Mouse (Mus musculus) midbrain, embryonic 11.5 days (tissue): ENCODE measurements around the gene 3110040M04Rik. TPM values are rescaled to one million over a fixed set of nuclear protein-coding genes. Genes with fewer than 3 reads are reported as not detected.
"Not testable (repeated sequence)": the region's sequence is repeated elsewhere in the genome, so short reads cannot be mapped to it uniquely, and the experiment has no call there.

Experiments used
- ATAC-seq: fragments of 200-750 bp; cut with Nextera tagmentation; 2 replicates; pipeline ENCODE4 v1.8.0; 2017; ENCODE audit warnings: moderate TSS enrichment, moderate library complexity; ENCODE audit not compliant: low FRiP score
- DNase-seq: peaks from one replicate; pipeline ENCODE4 v3.0.0; 2015; ENCODE audit warnings: low spot score; ENCODE audit errors: missing footprints
- H3K27ac ChIP-seq: fragments of 300-500 bp; sonication (generic); 2 replicates; pipeline ENCODE4 v1.5.1; 2014; ENCODE audit warnings: low read depth, low read length
- H3K27me3 ChIP-seq: fragments of 300-500 bp; sonication (generic); 2 replicates; pipeline ENCODE4 v1.6.1; 2014; ENCODE audit warnings: mild to moderate bottlenecking, low read length, moderate library complexity, mixed read lengths; ENCODE audit not compliant: control insufficient read depth, insufficient read depth
- H3K36me3 ChIP-seq: fragments of 300-500 bp; sonication (generic); 2 replicates; pipeline ENCODE4 v1.6.1; 2014; ENCODE audit warnings: mild to moderate bottlenecking, low read length, moderate library complexity, mixed read lengths; ENCODE audit not compliant: control insufficient read depth, insufficient read depth
- H3K4me1 ChIP-seq: fragments of 300-500 bp; sonication (generic); 2 replicates; pipeline ENCODE4 v1.6.1; 2014; ENCODE audit warnings: low read length; ENCODE audit not compliant: control insufficient read depth, insufficient read depth
- H3K4me2 ChIP-seq: fragments of 300-500 bp; sonication (generic); 2 replicates; pipeline ENCODE4 v1.6.1; 2014; ENCODE audit warnings: mild to moderate bottlenecking, moderate library complexity
- H3K4me3 ChIP-seq: fragments of 300-500 bp; sonication (generic); 2 replicates; pipeline ENCODE4 v1.5.1; 2014; ENCODE audit warnings: low read depth, low read length
- H3K9ac ChIP-seq: fragments of 300-500 bp; sonication (generic); 2 replicates; pipeline ENCODE4 v1.6.1; 2014; ENCODE audit warnings: low read length
- H3K9me3 ChIP-seq: fragments of 300-500 bp; sonication (generic); 2 replicates; pipeline ENCODE4 v1.6.1; 2016; ENCODE audit warnings: low read length; ENCODE audit not compliant: control insufficient read depth
- WGBS: fragments of 180-500 bp; shearing (Covaris S2); extraction: QIAGEN DNeasy Blood & Tissue Kit; methylation state at CpG from one replicate; pipeline ENCODE4 v1.1.7; 2014; 5-methylcytosine and 5-hydroxymethylcytosine counted together
- polyA plus RNA-seq: library from polyadenylated mRNA; unstranded; fragments of >200 nt; fragmentation: Nextera tagmentation; extraction: Ambion mirVana; gene quantifications from 2 replicates; pipeline ENCODE4 v1.2.1, GENCODE M21; 2014

3110040M04Rik gene
- polyA plus RNA-seq, 1 experiment from 2014 or later, result 0.38 TPM

GRCm38 (mm10) chr1:151186879-151187424, 17.0 kb upstream of the 3110040M04Rik start:
- H3K9ac ChIP-seq, H3K4me1 ChIP-seq, H3K4me3 ChIP-seq, H3K27me3 ChIP-seq, H3K27ac ChIP-seq, H3K4me2 ChIP-seq, DNase-seq, H3K36me3 ChIP-seq, H3K9me3 ChIP-seq, ATAC-seq: not testable (repeated sequence)
- 86% methylated on average over 4 of the region's 4 CpGs for WGBS

GRCm38 (mm10) chr1:151188469-151188868, 15.5 kb upstream of the 3110040M04Rik start:
- Histone ChIP-seq H3K4me3 (no peak overlapping the region), H3K9ac (no peak overlapping the region), H3K9me3 (no peaks in the 10 kb centered on the region), H3K4me1 (no peaks in the 10 kb centered on the region), H3K4me2 (no peak overlapping the region), H3K36me3 (no peaks in the 10 kb centered on the region), H3K27me3 (no peaks in the 10 kb centered on the region), H3K27ac (no peak overlapping the region)
- DNase-seq, result no peak
- WGBS, result 91% methylated on average over 4 of the region's 4 CpGs
- no peak for ATAC-seq

- not testable (repeated sequence) for H3K27me3 ChIP-seq, H3K36me3 ChIP-seq, H3K4me3 ChIP-seq, ATAC-seq, H3K27ac ChIP-seq, DNase-seq, H3K9ac ChIP-seq, H3K4me1 ChIP-seq, H3K4me2 ChIP-seq, H3K9me3 ChIP-seq
- WGBS, result no CpG with 5 or more reads among the region's 7 CpGs
These were observed 11.8 kb upstream of the 3110040M04Rik start, which contains the start of gene Gm8947 for GRCm38 (mm10) chr1:151192075-151192474. TSS of gene Gm8947 (plus strand) at chr1:151192376.

- H3K27ac ChIP-seq, H3K4me2 ChIP-seq, H3K4me1 ChIP-seq, H3K9ac ChIP-seq, H3K4me3 ChIP-seq, ATAC-seq, H3K9me3 ChIP-seq, H3K27me3 ChIP-seq, H3K36me3 ChIP-seq, DNase-seq: not testable (repeated sequence)
- WGBS, result 96% methylated on average over 13 of the region's 15 CpGs
These were observed 11.2 kb upstream of the 3110040M04Rik start for GRCm38 (mm10) chr1:151192739-151193138.

GRCm38 (mm10) chr1:151195986-151196385, 7.9 kb upstream of the 3110040M04Rik start:
- ATAC-seq, H3K9ac ChIP-seq, DNase-seq, H3K27ac ChIP-seq, H3K27me3 ChIP-seq, H3K9me3 ChIP-seq, H3K4me2 ChIP-seq, H3K36me3 ChIP-seq, H3K4me1 ChIP-seq, H3K4me3 ChIP-seq: not testable (repeated sequence)
- 34% methylated on average over 4 of the region's 4 CpGs for WGBS

GRCm38 (mm10) chr1:151196690-151197089, 7.2 kb upstream of the 3110040M04Rik start:
- ATAC-seq, H3K27me3 ChIP-seq, H3K36me3 ChIP-seq, H3K27ac ChIP-seq, H3K9ac ChIP-seq, H3K4me3 ChIP-seq, DNase-seq, H3K4me2 ChIP-seq, H3K9me3 ChIP-seq, H3K4me1 ChIP-seq: not testable (repeated sequence)
- 74% methylated on average over 3 of the region's 3 CpGs for WGBS

- H3K9me3 ChIP-seq, H3K27me3 ChIP-seq, H3K4me3 ChIP-seq, ATAC-seq, DNase-seq, H3K36me3 ChIP-seq, H3K4me2 ChIP-seq, H3K27ac ChIP-seq, H3K4me1 ChIP-seq, H3K9ac ChIP-seq: not testable (repeated sequence)
- 94% methylated on average over 2 of the region's 4 CpGs for WGBS
These were observed 5.8 kb upstream of the 3110040M04Rik start, which contains the start of gene Gm47995 for GRCm38 (mm10) chr1:151198120-151198519. TSS of gene Gm47995 (plus strand) at chr1:151198448.

- not testable (repeated sequence) for H3K4me1 ChIP-seq, DNase-seq, H3K4me3 ChIP-seq, H3K27ac ChIP-seq, H3K4me2 ChIP-seq, H3K9me3 ChIP-seq, H3K36me3 ChIP-seq, H3K9ac ChIP-seq, H3K27me3 ChIP-seq, ATAC-seq
These were observed 3.3 kb upstream of the 3110040M04Rik start for GRCm38 (mm10) chr1:151200620-151201019.

- not testable (repeated sequence) for ATAC-seq, H3K27me3 ChIP-seq, H3K9me3 ChIP-seq, H3K4me2 ChIP-seq, H3K36me3 ChIP-seq, H3K4me1 ChIP-seq, H3K4me3 ChIP-seq, H3K27ac ChIP-seq, H3K9ac ChIP-seq, DNase-seq
- 79% methylated on average over 3 of the region's 5 CpGs for WGBS
These were observed 1.1 kb upstream of the 3110040M04Rik start for GRCm38 (mm10) chr1:151202771-151203170.
